Mouse (Mus musculus): ENCODE results near the gene Lrrc31.

Gene Lrrc31

GRCm38 (mm10) chr3:30687216-30687615, 12.4 kb downstream of the Lrrc31 start:
- DNase-seq: no peak

- no peak for DNase-seq
These were observed 16.5 kb downstream of the Lrrc31 start for GRCm38 (mm10) chr3:30683190-30683589.

DNA sequence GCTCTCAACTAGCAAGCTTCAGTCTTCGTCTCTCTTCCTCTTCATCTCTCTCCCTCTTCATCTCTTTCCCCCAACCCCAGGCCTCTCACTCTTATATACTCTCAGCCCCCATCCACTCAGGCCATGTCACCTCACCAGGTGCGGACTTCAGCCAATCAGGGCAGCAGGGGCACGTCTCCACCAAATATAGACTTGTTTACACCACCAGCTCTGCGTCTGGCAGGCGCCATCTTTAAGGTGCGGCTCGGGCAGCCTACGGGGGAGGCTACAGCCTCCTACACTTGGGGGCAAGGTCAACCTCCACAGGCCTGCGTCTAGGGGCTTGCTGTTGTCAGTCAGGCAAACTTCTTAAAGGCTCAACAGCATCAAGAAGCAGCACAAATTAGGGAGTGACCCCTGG, 41.2 kb downstream of the Lrrc31 start:
- DNase-seq: no peak

- DNase-seq: no peak
These were observed 43.7 kb downstream of the Lrrc31 start for GRCm38 (mm10) chr3:30655937-30656336.

DNA sequence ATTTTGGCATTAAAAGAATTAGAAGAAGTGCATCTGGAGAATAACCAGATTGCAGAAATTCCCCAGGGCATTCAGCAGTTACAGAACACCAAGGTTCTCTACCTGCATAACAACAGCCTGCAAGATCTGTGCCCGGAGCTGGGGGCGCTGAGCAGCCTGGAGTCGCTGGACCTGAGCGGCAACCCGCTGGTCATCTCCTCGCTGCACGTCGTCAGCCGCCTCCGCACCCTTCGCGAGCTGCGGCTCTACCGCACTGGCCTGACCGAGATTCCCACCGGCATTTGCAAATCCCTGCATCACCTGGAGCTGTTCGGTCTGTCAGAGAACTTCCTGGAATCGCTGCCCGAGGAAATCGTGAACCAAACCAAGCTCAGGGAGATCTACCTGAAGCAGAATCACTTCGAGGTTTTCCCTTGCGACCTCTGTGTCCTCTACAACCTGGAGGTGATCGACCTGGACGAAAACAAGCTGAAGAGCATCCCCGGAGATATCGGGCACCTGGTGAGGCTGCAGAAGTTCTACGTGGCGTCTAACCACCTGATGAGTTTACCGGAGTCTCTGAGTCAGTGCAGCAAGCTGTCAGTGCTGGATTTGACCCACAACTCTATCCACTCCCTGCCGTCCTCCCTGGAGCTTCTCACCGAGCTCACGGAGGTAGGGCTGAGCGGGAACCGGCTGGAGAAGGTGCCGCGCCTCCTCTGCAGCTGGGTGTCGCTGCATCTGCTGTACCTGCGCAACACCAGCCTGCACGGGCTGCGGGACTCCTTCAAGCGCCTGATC, 49.4 kb downstream of the Lrrc31 start:
- DNase-seq: peak; percentile 43

DNA sequence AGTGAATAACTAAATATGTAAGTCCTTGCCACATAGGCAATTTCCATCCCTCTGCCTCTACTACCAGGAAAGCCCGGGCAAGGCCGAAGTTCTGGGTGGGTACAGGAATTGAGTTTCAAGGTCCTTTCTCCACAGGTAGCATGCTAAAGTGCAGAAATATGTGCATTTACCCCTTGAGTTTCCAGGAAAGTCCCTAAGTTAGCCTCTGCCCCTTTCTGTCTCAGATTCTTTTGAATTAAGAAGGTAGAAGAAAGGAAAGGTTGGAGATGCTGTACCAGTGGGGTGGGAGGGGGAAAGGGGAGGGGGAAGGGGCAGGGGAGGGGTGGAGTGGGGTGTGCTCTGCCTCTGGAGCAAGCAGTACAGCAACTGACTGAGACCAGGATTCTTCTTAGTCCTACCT, 51.2 kb downstream of the Lrrc31 start:
- DNase-seq: no peak

GRCm38 (mm10) chr3:30647440-30648090, 52.1 kb downstream of the Lrrc31 start, which contains the start of gene Lrrc34:
TSS of gene Lrrc34 (minus strand) at chr3:30647869.
- DNase-seq: peak; percentile 28

DNA sequence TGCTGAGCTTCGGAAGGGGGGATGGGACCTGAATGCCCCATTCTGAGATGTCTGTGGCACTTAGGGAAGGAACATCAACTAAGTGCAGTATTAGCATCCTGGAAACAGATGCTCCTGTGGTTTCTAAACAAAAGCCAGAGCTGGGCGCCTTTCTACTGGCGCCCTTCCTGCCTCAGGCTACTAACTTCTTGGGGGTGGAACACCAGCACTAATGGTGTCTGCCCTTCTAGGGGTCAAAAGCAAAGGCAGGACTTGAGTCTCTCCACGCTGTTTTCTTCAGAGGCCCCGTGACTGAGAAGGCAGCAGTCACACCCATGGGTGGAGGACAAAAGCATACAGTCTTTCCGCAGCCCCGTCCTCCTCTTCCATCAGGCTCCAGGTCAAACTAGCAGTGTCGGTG, 52.9 kb downstream of the Lrrc31 start:
- no peak for DNase-seq

- no peak for DNase-seq
These were observed 55.4 kb downstream of the Lrrc31 start, which contains the start of gene Lrriq4 for GRCm38 (mm10) chr3:30644207-30644606. TSS of gene Lrriq4 (plus strand) at chr3:30644507.

DNA sequence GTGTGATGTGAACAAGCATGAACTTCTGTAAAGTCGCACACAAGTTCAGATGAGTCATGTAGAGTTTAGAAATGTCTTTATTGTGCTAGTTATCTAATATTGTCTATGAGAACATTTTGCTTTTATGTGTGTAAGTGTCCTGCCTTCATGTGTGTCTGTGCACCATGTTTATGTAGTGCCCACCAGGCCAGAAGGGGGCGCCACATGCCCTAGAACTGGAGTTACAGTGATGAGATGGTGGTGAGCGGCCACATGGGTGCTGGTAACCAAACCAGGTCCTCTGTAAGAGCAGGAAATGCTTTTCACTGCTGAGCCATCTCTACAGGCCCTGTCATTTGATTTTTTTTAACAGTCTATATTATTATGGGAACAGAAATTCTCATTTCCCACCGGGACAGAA, 64.0 kb downstream of the Lrrc31 start:
- DNase-seq: no peak

DNA sequence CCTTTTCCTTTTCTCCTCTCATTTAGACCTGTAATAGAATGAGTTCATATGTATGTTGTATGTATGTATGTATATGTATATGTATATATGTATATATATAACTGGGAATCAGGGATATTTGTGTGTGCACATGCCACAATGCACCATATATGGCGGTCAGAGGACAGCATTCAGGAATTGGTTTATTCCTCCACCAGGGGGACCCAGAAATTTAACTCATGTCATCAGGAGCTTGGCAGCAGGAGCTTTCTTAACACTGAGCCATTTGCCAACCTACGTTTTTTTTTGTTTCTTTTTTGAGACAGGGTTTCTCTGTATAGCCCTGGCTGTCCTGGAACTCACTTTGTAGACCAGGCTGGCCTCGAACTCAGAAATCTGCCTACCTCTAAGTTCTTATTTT, 66.0 kb downstream of the Lrrc31 start:
- DNase-seq: no peak

Measured in kidney, adult 9 months (tissue).